Mouse (Mus musculus) C3H10T1/2 (cell line): ENCODE measurements around the gene Krtap10-10. TPM values are rescaled to one million over a fixed set of nuclear protein-coding genes. Genes with fewer than 3 reads are reported as not detected.

Experiments used
- polyA plus RNA-seq, 2 experiments: library from polyadenylated mRNA; unstranded; fragments of >200 nt; fragmentation: generic; extraction: Trizol; gene quantifications; one replicate each; pipeline ENCODE4 v1.2.1; 2012; ENCODE audit warnings: missing spikeins in 2 of 2

The Krtap10-10 gene
- not detected for polyA plus RNA-seq

DNA sequence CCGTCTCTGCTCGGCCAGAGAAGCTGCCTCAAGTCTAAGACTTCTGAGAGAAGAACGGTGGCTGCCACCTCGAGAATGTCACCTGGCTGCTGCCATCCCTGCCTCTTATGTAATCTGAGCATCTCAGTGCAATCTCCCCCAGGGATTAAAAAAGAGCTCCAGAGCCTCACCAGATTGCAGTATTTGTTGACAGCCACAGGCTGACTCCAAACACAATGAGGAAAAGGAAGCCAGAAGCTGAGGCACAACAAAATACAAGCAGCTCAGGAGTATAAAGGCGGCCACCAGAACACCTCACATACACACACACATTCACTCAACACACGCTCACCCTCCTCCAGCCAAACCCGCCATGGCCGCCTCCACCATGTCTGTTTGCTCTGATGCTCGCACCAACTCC, at the start of gene Krtap10-10:
TSS of gene Krtap10-10 (plus strand) at position 301 of the 400 bp plus-strand sequence.

DNA sequence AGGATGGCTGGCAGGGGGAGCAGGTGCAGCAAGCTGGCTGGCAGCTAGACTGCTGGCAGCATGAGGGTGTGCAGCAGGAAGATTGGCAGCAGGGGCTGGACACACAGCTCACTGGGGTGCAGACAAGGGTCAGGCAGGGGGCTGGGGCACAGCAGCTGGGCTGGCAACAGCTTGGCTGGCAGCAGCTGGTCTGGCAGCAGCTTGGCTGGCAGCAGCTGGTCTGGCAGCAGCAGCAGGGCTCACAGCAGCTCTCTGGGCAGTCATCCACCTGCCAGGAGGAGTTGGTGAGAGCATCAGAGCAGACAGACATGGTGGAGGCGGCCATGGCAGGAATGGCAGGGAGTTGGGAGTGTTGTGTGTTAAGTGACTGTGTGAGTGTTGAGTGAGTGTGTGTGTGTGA, 47.9 kb upstream of the Krtap10-10 start, which contains the start of gene Gm7137:
TSS of gene Gm7137 (minus strand) at position 325 of the 400 bp plus-strand sequence.

DNA sequence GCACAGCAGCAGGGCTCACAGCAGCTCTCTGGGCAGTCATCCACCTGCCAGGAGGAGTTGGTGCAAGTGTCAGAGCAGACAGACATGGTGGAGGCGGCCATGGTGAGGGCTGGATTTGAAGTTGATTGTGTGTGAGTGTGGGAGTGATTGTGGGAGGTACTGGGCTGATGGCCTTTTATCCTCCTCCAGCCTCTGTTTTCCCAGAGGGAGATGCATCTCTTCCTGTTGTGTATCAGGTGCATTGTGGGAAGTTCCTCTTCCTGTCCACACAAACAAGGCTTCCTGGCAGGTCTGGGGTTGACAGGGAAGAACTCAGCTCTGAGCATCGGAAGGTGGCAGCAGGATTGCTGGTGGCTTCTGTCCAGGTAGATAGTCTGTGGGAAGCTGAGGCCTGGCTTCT, 40.8 kb upstream of the Krtap10-10 start, which contains the start of gene Gm9639:
TSS of gene Gm9639 (minus strand) at position 101 of the 400 bp plus-strand sequence.

DNA sequence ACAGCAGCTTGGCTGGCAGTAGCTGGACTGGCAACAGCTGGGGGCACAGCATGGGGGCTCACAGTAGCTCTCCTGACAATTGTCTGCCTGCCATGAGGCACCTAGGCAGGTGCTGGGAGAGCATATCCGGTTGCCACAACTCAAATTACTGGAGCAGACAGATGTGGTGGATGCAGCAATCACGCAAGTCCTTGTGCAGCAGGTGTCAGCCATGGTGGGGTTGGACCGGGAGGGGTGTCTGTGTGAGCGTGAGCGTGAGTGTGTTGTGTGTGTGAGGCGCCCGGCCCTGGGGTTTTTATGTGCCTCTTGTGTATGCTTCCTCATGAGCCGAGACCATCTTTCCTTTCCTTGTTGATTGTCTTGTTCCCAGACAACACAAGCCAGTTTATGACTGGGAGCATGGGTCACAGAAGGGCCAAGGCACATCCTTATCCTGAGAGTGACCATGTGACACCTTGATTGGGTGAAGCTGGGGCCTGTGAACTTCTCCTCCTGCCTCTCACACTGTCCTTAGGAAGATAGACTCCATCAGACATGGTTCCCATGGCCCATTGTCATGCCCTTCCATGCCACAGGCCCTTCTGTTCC, 36.7 kb upstream of the Krtap10-10 start, which contains the start of gene Gm19668:
TSS of gene Gm19668 (minus strand) at position 213 of the 588 bp plus-strand sequence.

DNA sequence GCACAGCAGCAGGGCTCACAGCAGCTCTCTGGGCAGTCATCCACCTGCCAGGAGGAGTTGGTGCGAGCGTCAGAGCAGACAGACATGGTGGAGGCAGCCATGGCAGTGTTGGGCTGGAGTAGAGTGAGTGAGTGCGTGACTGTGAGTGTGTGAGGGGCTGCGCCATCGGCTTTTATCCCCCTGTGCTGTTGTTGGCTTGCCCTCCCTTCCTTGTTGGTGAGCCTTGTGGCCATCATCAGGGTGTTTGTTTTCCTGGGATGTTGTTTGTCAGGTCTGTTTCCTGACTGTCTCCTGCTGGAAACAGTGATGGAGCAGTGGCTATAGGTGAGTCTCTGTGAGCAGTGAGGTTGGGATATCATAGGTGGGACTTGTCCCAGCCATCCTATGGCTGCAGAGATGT, 24.0 kb upstream of the Krtap10-10 start, which contains the start of gene Gm9507:
TSS of gene Gm9507 (minus strand) at position 101 of the 400 bp plus-strand sequence.

DNA sequence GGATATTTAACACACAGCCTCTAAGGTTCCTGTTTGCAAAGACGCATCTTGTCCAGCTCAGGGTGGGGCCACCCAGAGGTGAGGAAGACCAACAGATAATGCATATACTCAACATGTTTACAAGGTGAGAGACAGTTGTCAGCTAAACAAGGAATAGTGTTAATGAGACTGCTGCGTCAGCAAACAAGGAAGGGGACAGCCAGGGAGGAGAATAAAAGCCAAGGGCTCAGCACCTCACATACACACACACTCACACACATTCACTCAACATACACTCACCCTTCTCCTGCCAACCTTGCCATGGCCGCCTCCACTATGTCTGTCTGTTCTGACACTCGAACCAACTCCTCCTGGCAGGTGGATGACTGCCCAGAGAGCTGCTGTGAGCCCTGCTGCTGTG, 21.4 kb upstream of the Krtap10-10 start, which contains the start of gene Gm2696:
TSS of gene Gm2696 (plus strand) at position 301 of the 400 bp plus-strand sequence.

DNA sequence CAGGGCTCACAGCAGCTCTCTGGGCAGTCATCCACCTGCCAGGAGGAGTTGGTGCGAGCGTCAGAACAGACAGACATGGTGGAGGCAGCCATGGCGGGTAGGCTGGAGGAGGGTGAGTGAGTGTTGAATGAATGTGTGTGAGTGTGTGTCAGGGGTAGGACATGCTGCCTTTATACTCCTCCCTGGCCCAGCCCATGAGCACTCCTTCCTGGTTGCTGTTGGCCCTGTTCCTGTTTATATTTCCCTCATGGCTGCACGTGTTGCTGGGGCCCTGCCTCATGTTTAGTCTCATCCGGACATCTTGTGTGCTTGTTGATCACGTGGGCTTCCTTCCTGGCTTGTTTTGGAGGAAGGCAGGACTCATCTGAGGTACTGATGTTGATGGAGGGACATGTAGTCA, 8.8 kb upstream of the Krtap10-10 start, which contains the start of gene Krtap10-4:
TSS of gene Krtap10-4 (minus strand) at position 145 of the 400 bp plus-strand sequence.

DNA sequence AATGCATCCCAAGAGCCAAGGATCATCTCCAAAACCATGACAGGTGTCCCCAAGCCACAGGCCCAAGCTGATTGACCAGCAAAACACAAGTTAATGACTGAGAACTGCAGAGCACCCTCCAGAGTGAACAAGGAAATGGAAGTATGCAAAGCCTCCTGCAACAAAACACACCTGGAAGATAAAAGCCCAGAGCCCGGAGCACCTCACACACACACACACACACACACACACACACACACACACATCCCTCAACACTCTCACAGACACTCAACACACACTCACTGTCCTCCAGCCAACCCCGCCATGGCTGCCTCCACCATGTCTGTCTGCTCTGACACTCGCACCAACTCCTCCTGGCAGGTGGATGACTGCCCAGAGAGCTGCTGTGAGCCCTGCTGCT, 10.8 kb downstream of the Krtap10-10 start, which contains the start of gene Gm36176:
TSS of gene Gm36176 (plus strand) at position 301 of the 400 bp plus-strand sequence.

DNA sequence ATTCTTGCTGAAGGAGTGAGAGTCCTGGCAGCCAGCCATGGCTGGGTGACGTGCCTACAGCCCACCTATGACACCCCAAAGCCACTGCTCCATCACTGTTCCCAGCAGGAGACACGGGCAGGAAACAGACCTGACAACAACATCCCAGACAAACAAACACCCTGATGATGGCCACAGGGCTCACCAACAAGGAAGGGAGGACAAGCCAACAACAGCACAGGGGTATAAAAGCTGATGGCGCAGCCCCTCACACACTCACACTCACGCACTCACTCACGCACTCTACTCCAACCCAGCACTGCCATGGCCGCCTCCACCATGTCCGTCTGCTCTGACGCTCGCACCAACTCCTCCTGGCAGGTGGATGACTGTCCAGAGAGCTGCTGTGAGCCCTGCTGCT, 16.8 kb downstream of the Krtap10-10 start, which contains the start of gene Gm10318:
TSS of gene Gm10318 (plus strand) at position 301 of the 400 bp plus-strand sequence.

DNA sequence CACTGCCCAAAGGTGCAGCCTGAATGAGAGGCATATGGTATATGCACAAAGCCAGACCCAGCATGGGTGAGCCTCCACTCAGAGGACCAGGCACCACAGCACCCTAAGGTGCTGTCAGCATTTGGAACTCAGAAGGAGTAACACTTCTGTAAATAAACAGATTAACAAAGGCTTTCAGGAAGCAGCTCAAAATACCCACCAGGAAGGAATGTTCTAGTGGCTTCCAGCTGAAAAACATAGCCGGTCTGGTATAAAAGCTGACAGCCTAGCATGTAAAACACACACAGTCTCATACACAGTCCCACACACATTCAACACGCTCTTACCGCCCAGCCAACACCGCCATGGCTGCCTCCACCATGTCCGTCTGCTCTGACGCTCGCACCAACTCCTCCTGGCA, 25.9 kb downstream of the Krtap10-10 start, which contains the start of gene Gm3285:
TSS of gene Gm3285 (plus strand) at position 301 of the 400 bp plus-strand sequence.

Other genes with a start within 250 kb of the Krtap10-10 start
- gene Sumo3, start 229.8 kb upstream of the Krtap10-10 start, polyA plus RNA-seq = 10 to 100 TPM; 76.2 to 78.6 TPM
- 10 to 100 TPM in 1 of 2 experiments, under 1 TPM in 1; 0.78 to 16.7 TPM for gene Gm49325, start 229.8 kb upstream of the Krtap10-10 start, polyA plus RNA-seq
- gene Ube2g2, start 213.7 kb upstream of the Krtap10-10 start, polyA plus RNA-seq = 10 to 100 TPM; 39.0 to 44.0 TPM
- gene Tspear, start 149.4 kb upstream of the Krtap10-10 start, polyA plus RNA-seq = not detected
- not detected for gene Gm19402, start 145.2 kb upstream of the Krtap10-10 start, polyA plus RNA-seq
- gene Gm9508, start 138.7 kb upstream of the Krtap10-10 start, polyA plus RNA-seq = not detected
- not detected for gene Gm10272, start 129.3 kb upstream of the Krtap10-10 start, polyA plus RNA-seq
- not detected for gene Gm10024, start 124.5 kb upstream of the Krtap10-10 start, polyA plus RNA-seq
- gene Gm10142, start 120.1 kb upstream of the Krtap10-10 start, polyA plus RNA-seq = not detected
- not detected for gene Krtap12-1, start 115.3 kb upstream of the Krtap10-10 start, polyA plus RNA-seq
- not detected for gene Gm10100, start 109.5 kb upstream of the Krtap10-10 start, polyA plus RNA-seq
- not detected for gene Gm18596, start 93.3 kb upstream of the Krtap10-10 start, polyA plus RNA-seq
- not detected for gene Gm9736, start 84.6 kb upstream of the Krtap10-10 start, polyA plus RNA-seq
- not detected for gene Gm3233, start 76.3 kb upstream of the Krtap10-10 start, polyA plus RNA-seq
- not detected for gene Gm3238, start 64.6 kb upstream of the Krtap10-10 start, polyA plus RNA-seq
- gene Gm7138, start 59.0 kb upstream of the Krtap10-10 start, polyA plus RNA-seq = not detected
- not detected for gene Gm3250, start 53.4 kb upstream of the Krtap10-10 start, polyA plus RNA-seq
- gene Gm7137, start 47.7 kb upstream of the Krtap10-10 start, polyA plus RNA-seq = not detected
- not detected for gene Gm9639, start 40.9 kb upstream of the Krtap10-10 start, polyA plus RNA-seq
- not detected for gene Gm19668, start 36.8 kb upstream of the Krtap10-10 start, polyA plus RNA-seq
- not detected for gene Gm9507, start 24.1 kb upstream of the Krtap10-10 start, polyA plus RNA-seq
- gene Gm2696, start 21.3 kb upstream of the Krtap10-10 start, polyA plus RNA-seq = not detected
- not detected for gene Krtap10-4, start 8.9 kb upstream of the Krtap10-10 start, polyA plus RNA-seq
- gene Gm36176, start 10.9 kb downstream of the Krtap10-10 start, polyA plus RNA-seq = not detected
- not detected for gene Gm10318, start 16.9 kb downstream of the Krtap10-10 start, polyA plus RNA-seq
- not detected for gene Gm3285, start 26.0 kb downstream of the Krtap10-10 start, polyA plus RNA-seq
- gene Lrrc3, start 66.6 kb downstream of the Krtap10-10 start, polyA plus RNA-seq = not detected
- gene Trpm2, start 134.6 kb downstream of the Krtap10-10 start, polyA plus RNA-seq = under 1 TPM; 0.04 to 0.35 TPM
- 10 to 100 TPM; 35.9 to 36.8 TPM for gene 1810043G02Rik, start 142.6 kb downstream of the Krtap10-10 start, polyA plus RNA-seq
- 10 to 100 TPM; 46.2 to 73.2 TPM for gene Pfkl, start 174.1 kb downstream of the Krtap10-10 start, polyA plus RNA-seq
- not detected for gene Dnmt3l, start 206.0 kb downstream of the Krtap10-10 start, polyA plus RNA-seq
- not detected for gene Aire, start 207.7 kb downstream of the Krtap10-10 start, polyA plus RNA-seq
- under 1 TPM in 1 of 2 experiments, not detected in 1; 0.02 TPM for gene Icosl, start 233.4 kb downstream of the Krtap10-10 start, polyA plus RNA-seq